Mouse (Mus musculus): ENCODE data around the gene Arl10. TPM values are rescaled to one million over a fixed set of nuclear protein-coding genes. Genes with fewer than 3 reads are reported as not detected.
A peak's percentile ranks its signal among the peaks of the same experiment; 100 is the strongest.

The Arl10 gene
- polyA plus RNA-seq, 1 experiment from 2014 or later = 30.9 TPM

DNA sequence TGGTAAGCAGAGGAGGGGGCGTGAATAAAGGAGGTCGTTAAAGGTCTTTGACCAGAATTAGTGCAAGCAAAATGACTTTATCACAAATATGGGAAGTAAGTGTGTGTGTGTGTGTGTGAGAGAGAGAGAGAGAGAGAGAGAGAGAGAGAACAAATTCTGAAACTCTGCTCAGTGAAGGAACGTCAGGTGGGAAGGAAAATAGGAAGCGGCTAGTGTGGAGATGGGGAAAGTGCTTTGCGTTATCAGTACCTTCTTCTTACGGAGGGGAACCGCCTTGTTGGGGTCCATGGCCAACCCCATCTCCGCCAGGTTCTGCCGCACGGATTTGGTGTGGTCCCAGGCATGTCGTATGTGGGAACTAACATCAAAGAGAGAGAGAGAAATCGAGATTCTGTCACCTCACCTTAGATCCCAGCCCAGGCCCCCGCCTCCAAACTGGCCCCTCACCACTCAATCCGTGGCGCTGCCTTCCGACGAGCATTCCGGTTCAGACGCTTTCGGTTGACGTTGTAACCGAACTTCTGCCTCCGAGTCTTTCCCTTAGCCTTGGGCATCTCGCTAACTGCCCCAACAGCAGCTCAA is 14.7 kb downstream of the Arl10 start:
- Histone ChIP-seq H3K27me3 (no peaks in the 10 kb centered on the region), H3K4me1 (peaks cover 17% of the 10 kb centered on the region), H3K9me3 (no peaks in the 10 kb centered on the region), H3K4me2 (peak overlapping the region; percentile 72), H3K27ac (peak overlapping the region; percentile 51), H3K9ac (peak overlapping the region; percentile 88), H3K4me3 (peak overlapping the region; percentile 97), H3K36me3 (peaks cover 31% of the 10 kb centered on the region)
- ATAC-seq (ENCODE audit: borderline replicate concordance, extremely low read depth, low FRiP score, low TSS enrichment) = peak; percentile 16
- WGBS = 1% methylated on average over 24 of the region's 24 CpGs

DNA sequence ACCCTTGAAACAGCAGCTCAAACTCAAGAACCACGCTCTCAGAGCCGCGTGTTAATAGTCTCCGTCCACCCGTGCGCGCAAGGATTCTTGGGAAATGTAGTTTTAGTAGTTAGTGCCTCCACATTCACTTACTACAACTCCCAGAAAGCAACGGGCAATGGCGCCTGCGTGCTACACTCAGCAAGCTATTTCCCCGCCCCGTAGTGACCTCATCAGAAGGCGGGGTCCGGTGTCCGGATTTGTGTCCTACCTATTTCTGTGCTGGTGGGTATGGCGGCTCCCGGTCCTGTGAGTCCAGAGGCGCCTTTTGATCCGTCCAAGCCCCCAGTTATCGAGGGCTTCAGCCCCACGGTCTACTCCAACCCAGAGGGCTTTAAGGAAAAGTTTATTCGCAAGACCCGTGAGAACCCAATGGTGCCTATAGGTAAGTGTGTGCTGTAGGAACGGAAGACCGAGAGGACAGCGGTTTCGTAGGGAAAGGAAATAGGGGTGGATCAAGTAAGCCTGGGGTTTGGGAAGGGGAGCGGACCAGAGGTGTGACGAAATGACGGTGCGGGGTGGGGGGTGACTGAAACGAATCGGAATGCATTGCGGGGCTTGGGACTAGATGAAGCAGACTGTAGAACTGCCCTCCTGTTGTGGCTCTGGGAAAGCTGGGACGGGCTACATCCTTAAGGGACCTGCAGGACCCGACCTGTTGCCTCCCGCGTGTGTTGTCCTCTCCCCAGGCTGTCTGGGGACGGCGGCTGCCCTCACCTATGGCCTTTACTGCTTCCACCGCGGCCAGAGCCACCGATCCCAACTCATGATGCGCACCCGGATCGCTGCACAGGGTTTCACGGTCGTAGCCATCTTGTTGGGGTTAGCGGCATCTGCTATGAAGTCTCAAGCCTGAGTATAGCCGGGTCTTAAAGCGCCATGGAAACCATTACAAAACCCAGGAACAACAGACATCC is 15.5 kb downstream of the Arl10 start, which contains the start of the genes Nop16 and Higd2a:
TSS of gene Nop16 (minus strand) at position 95 of the 956 bp plus-strand sequence.
TSS of gene Higd2a (plus strand) at position 212 of the 956 bp plus-strand sequence.
- peaks cover 17% of the 10 kb centered on the region for H3K4me1 ChIP-seq
- H3K36me3 ChIP-seq = peaks cover 23% of the 10 kb centered on the region

DNA sequence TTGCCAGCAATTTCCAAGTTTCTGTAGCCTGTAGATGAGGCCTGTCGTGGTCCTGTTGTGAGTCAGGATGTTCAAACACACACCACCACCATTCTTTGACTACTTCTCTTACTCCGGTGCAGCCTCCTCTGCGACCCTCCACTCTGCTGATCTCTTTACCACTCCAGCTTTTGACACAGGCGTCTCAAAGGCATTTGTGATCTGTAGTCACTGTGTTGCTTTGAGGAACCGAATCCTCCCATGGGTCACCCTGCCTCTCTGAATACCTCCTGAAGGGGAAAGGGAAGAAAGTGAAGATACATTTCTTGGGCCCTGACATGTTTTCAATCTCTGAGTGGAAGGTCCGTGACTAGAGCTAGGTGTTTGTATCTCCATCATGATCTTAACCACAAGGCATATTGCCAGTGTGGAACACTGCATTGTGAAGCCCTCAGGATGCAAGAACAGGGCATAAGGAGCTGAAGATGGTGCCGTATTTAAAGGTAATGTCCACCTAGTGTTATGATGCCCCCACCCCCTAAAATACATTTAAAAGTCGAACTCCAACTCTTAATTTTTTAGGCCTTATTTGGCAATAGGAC is 17.1 kb downstream of the Arl10 start:
- no peak overlapping the region for H3K27ac ChIP-seq
- H3K27me3 ChIP-seq = no peaks in the 10 kb centered on the region
- no peak for ATAC-seq (ENCODE audit: borderline replicate concordance, extremely low read depth, low FRiP score, low TSS enrichment)
- H3K9me3 ChIP-seq = no peaks in the 10 kb centered on the region
- H3K4me1 ChIP-seq = peaks cover 25% of the 10 kb centered on the region
- WGBS = 84% methylated on average over 8 of the region's 8 CpGs
- H3K4me2 ChIP-seq = no peak overlapping the region
- H3K4me3 ChIP-seq = peak overlapping the region; percentile 97; the same call in 1 of the 2 replicates
- H3K36me3 ChIP-seq = peaks cover 12% of the 10 kb centered on the region
- H3K9ac ChIP-seq = no peak overlapping the region

More for the DNA sequence above, 15.5 kb downstream of the Arl10 start, which contains the start of the genes Nop16 and Higd2a:
- ATAC-seq (ENCODE audit: borderline replicate concordance, extremely low read depth, low FRiP score, low TSS enrichment) = peak; percentile 96
- Histone ChIP-seq H3K9ac (peak within 1 kb of the TSS; percentile 88), H3K27ac (peak within 1 kb of the TSS; percentile 76), H3K27me3 (no peaks in the 10 kb centered on the region), H3K4me2 (peak within 1 kb of the TSS; percentile 82), H3K9me3 (no peaks in the 10 kb centered on the region), H3K4me3 (peak within 1 kb of the TSS; percentile 97)
- under 1% methylated on average over 51 of the region's 51 CpGs for WGBS

DNA sequence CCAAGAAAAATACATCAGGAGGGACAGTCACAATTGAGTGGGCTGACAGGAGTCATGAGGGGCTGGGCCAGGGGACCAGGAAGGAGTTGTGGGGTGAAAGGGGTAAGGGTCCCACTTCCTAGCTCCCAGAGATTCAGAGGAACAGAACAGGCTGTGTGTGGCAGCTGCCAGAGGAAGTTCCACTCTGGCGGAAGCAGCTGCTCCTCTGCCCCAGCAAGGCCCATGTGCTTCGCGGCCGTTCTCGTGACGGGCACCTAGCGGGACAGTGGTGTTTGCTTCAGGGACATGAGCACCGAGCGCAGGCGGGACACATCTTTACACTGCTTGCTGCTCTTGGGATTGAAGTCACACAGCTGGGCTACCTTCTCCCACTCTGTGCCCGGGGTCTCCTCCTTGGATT is 18.8 kb downstream of the Arl10 start:
- 78% methylated on average over 11 of the region's 11 CpGs for WGBS
- H3K9ac ChIP-seq = no peak overlapping the region
- H3K9me3 ChIP-seq = no peaks in the 10 kb centered on the region
- H3K4me2 ChIP-seq = no peak overlapping the region
- peaks cover 24% of the 10 kb centered on the region for H3K4me1 ChIP-seq
- no peaks in the 10 kb centered on the region for H3K27me3 ChIP-seq
- H3K36me3 ChIP-seq = peaks cover 7% of the 10 kb centered on the region; the same call in 1 of the 2 replicates
- no peak overlapping the region for H3K4me3 ChIP-seq
- ATAC-seq (ENCODE audit: borderline replicate concordance, extremely low read depth, low FRiP score, low TSS enrichment) = no peak
- H3K27ac ChIP-seq = no peak overlapping the region

DNA sequence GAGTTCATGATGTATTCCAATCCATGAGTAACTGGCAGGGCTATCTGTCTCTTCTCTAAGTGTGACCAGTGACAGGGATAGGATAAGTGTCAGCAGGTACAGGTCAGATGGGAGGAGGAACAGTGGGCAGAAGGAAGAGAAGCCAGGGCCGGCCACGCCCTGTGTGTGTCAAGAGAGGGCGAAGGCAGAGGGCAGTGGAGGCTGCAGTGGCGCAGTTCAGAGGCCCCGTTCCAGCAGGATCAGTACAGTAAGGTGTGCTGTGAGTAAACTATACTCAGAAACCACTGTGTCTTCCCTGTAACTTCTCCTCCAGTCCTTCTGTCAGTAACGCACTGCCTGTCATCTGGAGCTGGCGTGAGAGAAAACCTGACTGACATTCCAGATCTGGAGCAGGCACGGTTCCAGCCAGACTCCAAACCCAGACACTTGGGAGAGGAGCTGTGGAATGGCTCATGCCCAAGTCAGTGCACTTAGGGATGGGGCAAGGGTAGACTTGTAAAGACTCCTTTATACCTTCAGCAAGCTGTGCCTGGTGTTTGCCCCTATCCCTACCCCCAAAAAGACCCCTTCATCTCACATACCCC is 21.4 kb downstream of the Arl10 start:
- 69% methylated on average over 8 of the region's 8 CpGs for WGBS

DNA sequence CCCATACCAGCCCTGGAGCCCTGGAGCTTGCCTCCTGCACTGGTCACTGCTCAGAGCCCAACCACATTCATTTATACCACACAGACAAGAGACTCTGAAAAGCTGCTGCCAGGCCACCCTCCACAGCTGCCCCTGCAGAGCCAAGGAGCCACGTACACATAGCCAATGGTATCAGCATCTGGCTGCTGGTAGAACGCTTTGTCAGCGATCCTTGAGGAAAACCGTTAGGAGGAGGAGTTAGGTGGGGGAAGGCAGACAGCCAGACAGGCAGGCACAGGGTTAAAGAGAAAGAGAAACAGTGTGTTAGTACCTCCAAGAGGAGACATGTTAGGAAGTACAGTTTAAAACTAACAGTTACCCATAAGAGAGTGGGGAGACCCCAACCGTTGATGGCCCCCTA is 22.1 kb downstream of the Arl10 start:
- Histone ChIP-seq H3K9ac (no peak overlapping the region), H3K27me3 (no peaks in the 10 kb centered on the region), H3K4me3 (no peak overlapping the region), H3K27ac (no peak overlapping the region; the same call in 1 of the 2 replicates), H3K4me1 (peaks cover 7% of the 10 kb centered on the region; the same call in 1 of the 2 replicates), H3K36me3 (peaks cover 7% of the 10 kb centered on the region; the same call in 1 of the 2 replicates), H3K4me2 (no peak overlapping the region), H3K9me3 (no peaks in the 10 kb centered on the region)
- no peak for ATAC-seq (ENCODE audit: borderline replicate concordance, extremely low read depth, low FRiP score, low TSS enrichment)
- WGBS = 42% methylated on average over 5 of the region's 5 CpGs

More for the DNA sequence above, 21.4 kb downstream of the Arl10 start:
- Histone ChIP-seq H3K9me3 (no peaks in the 10 kb centered on the region), H3K27me3 (no peaks in the 10 kb centered on the region), H3K9ac (no peak overlapping the region), H3K36me3 (peaks cover 7% of the 10 kb centered on the region; the same call in 1 of the 2 replicates), H3K4me2 (no peak overlapping the region), H3K4me3 (no peak overlapping the region), H3K4me1 (peaks cover 13% of the 10 kb centered on the region), H3K27ac (no peak overlapping the region; the same call in 1 of the 2 replicates)
- ATAC-seq (ENCODE audit: borderline replicate concordance, extremely low read depth, low FRiP score, low TSS enrichment) = no peak

DNA sequence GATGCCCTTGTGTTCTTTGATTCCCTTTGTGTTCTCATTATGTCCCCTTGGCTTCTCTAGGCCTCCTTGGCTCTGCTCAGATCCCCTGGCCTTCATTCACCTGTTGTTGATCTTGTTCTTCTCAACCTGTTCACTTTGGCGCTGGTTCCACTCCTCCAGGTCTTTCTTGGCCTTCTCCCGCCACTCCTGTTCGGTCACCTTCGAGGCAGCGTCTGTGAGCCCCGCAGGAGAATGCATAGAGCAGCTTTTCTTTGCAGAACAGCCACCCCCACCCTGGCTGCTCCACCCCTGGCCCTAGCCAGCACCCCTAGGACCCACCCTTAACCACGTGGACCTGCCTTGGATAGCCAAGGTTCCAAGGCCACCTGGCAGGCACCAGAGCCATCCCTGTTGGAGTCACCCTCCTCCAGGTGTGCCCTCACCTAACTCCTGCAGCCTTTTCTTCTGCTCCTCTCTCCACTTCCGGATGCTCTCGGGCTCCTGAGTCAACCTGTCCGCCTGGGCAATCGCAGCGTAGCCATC is 23.9 kb downstream of the Arl10 start:
- H3K4me2 ChIP-seq = no peak overlapping the region
- H3K4me1 ChIP-seq = peaks cover 7% of the 10 kb centered on the region; the same call in 1 of the 2 replicates
- no peaks in the 10 kb centered on the region for H3K27me3 ChIP-seq
- no peaks in the 10 kb centered on the region for H3K9me3 ChIP-seq
- no peaks in the 10 kb centered on the region for H3K36me3 ChIP-seq
- no peak overlapping the region for H3K27ac ChIP-seq
- no peak for ATAC-seq (ENCODE audit: borderline replicate concordance, extremely low read depth, low FRiP score, low TSS enrichment)
- no peak overlapping the region for H3K9ac ChIP-seq
- 88% methylated on average over 12 of the region's 12 CpGs for WGBS
- no peak overlapping the region for H3K4me3 ChIP-seq

DNA sequence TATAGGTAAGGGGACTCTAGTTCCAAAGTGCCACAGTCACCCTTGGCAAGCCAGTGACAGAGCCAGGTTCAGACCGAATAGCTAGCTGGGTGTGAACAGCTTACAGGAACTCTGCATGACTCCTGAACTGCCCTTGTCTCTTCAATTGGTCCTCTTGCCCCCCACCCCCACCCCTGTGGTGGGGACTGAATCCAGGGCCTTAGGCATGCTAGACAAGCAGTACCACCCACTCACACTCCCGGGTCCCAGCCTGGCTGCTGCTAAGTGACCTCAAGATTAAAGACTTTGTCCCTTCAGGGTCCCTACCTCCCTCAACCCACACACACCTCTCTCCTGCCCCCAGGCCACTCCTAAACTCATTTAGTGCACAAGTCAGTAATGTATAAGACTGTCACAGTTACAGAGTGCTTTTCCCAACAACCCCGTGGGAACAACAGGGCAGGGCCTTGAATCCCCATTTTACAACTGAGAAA is 27.9 kb downstream of the Arl10 start:
- WGBS = 59% methylated on average over 3 of the region's 3 CpGs

DNA sequence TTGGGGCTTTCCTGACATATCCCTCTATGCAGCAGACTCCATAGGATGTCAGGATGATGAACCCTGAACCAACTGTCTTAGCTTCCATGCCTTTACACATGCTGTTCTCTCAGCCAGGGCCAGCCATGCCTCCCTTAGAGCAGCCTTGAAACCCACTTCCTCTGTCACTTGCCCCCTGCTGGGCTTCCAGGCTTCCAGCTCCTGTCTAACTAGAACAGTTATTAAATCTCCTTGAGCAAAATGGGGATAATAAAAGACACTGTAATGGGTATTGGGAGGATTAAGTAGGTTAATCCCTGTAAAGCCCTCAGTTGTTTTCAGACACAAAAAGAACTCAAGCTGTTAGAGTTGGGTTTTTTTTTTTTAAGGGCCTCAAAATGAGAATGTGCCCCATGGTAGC is 28.7 kb downstream of the Arl10 start:
- Histone ChIP-seq H3K4me1 (0 out of 2 replicates have a peak, but pooled peaks cover under 1% of the 10 kb centered on the region), H3K9me3 (no peaks in the 10 kb centered on the region), H3K4me2 (no peak overlapping the region), H3K36me3 (no peaks in the 10 kb centered on the region), H3K27ac (no peak overlapping the region), H3K27me3 (no peaks in the 10 kb centered on the region), H3K9ac (no peak overlapping the region), H3K4me3 (no peak overlapping the region)
- ATAC-seq (ENCODE audit: borderline replicate concordance, extremely low read depth, low FRiP score, low TSS enrichment) = no peak

More for the DNA sequence above, 27.9 kb downstream of the Arl10 start:
- no peak overlapping the region for H3K27ac ChIP-seq
- H3K9ac ChIP-seq = no peak overlapping the region
- no peak overlapping the region for H3K4me2 ChIP-seq
- no peak for ATAC-seq (ENCODE audit: borderline replicate concordance, extremely low read depth, low FRiP score, low TSS enrichment)
- H3K4me1 ChIP-seq = no peaks in the 10 kb centered on the region
- no peaks in the 10 kb centered on the region for H3K36me3 ChIP-seq
- H3K4me3 ChIP-seq = no peak overlapping the region
- no peaks in the 10 kb centered on the region for H3K9me3 ChIP-seq
- H3K27me3 ChIP-seq = no peaks in the 10 kb centered on the region

DNA sequence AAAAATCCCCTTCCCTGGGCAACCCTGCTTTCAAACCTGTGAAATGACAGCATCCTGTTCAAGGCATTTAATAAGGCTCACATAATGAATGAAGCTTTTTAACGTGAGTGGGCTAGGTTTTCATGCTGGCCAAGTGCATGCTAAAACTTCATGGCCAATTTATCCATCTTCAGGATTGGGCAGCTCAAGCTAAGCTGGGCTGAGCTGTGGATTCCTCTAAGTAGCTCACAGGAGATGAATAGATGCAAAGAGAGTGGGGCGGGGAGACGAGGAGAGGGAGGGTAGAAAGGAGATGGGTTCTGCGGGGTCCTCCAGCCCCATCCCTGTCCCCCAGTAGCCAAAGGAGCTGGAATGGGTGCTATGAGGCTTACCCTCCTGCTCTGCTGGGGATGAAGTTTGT is 29.4 kb downstream of the Arl10 start:
- WGBS = 64% methylated on average over 4 of the region's 4 CpGs
- Histone ChIP-seq H3K27ac (no peak overlapping the region), H3K36me3 (no peaks in the 10 kb centered on the region), H3K9me3 (no peaks in the 10 kb centered on the region), H3K4me1 (0 out of 2 replicates have a peak, but pooled peaks cover 3% of the 10 kb centered on the region), H3K4me2 (no peak overlapping the region), H3K9ac (no peak overlapping the region), H3K4me3 (no peak overlapping the region), H3K27me3 (no peaks in the 10 kb centered on the region)
- no peak for ATAC-seq (ENCODE audit: borderline replicate concordance, extremely low read depth, low FRiP score, low TSS enrichment)

DNA sequence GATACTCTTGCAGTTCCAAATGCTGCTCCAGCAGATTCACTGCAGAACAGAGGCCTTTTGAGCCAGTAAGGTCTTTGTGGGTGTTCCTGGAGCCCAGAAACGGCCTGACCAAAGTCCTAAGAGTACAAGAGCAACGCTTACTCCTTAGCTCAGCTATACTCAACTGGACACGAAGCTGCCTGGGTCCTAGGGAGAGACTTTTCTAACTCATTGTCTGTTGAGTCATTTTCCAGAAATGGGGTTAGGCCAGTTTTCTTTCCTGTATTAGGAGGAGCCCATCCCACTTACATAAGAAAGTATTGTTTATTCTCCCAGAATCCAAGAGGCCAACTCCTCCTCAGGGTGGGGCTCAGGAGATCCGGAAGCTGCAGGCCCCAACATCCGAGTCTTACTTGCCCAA is 30.6 kb downstream of the Arl10 start:
- Histone ChIP-seq H3K4me2 (no peak overlapping the region), H3K27me3 (no peaks in the 10 kb centered on the region), H3K9me3 (no peaks in the 10 kb centered on the region), H3K27ac (no peak overlapping the region), H3K4me3 (no peak overlapping the region), H3K4me1 (0 out of 2 replicates have a peak, but pooled peaks cover 6% of the 10 kb centered on the region), H3K9ac (no peak overlapping the region), H3K36me3 (no peaks in the 10 kb centered on the region)
- ATAC-seq (ENCODE audit: borderline replicate concordance, extremely low read depth, low FRiP score, low TSS enrichment) = no peak
- 67% methylated on average over 5 of the region's 5 CpGs for WGBS
